Mouse (Mus musculus): Measurements from ENCODE around the gene Ccdc181.

DNA sequence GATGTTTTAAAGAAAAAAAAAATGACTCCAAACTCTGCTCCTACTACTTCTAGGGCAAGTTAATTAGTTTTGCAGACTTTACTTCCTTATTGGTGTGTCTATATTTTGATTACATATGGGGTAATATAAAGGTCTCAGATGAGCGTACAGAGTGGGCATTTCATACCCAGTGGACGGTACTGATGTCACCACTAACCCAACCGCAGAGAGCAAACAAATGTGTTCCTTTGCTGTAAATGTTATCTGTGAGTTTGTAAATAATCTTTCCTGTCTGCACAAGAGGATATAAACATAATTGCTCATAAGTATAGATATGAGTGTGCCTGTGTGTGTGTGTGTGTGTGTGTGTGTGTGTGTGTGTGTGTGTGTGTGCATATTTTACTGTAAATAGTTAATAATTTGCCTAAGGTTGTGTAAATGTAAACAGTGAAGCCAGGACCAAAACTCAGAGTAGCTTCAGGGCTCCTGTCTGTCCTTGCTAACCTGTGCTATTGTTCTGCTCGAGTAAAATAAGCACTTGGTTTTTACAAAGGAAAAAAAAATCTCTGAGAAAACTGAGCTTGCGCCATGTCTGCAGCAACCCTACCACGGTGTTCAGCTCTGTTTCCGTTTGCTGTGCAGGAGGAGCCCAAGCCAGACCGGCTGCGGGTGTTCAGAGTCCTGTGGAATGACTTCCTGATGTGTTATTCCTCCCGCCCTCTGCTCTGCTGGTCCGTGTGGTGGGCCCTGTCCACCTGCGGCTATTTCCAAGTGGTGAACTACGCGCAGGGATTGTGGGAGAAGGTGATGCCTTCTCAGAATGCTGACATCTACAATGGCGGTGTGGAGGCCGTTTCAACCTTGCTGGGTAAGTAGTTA is 15.0 kb upstream of the Ccdc181 start:
- no peak for TF ChIP-seq ETS1 (IDR thresholded peaks at IDR 0.05; ENCODE audit: low read depth, low read length)
- TF ChIP-seq POLR2AphosphoS2 (IDR thresholded peaks at IDR 0.05; ENCODE audit: low read length) = no peak
- TF ChIP-seq USF1 (IDR thresholded peaks at IDR 0.05; ENCODE audit: low read depth, low read length) = no peak
- no peak for TF ChIP-seq ELF1 (IDR thresholded peaks at IDR 0.05; ENCODE audit: low read depth, low read length)
- TF ChIP-seq CTCF (IDR thresholded peaks at IDR 0.05 in 2 of 3, conservative IDR thresholded peaks at IDR 0.05 in 1 of 3; ENCODE audit: control insufficient read depth in 1 of 3, insufficient read depth in 1 of 3, low read depth in 2 of 3, low read length in 3 of 3, poor library complexity in 1 of 3, severe bottlenecking in 1 of 3) = no peak
- TF ChIP-seq USF2 (IDR thresholded peaks at IDR 0.05; ENCODE audit: borderline replicate concordance in 1 of 2, insufficient read depth in 1 of 2, low read depth in 1 of 2, low read length in 2 of 2) = no peak
- TF ChIP-seq MYC (IDR thresholded peaks at IDR 0.05; ENCODE audit: low read depth, low read length) = no peak
- TF ChIP-seq SIN3A (IDR thresholded peaks at IDR 0.05; ENCODE audit: low read length) = no peak
- no peak for TF ChIP-seq BHLHE40 (IDR thresholded peaks at IDR 0.05; ENCODE audit: borderline replicate concordance, low read depth, low read length)
- TF ChIP-seq NRF1 (IDR thresholded peaks at IDR 0.05; ENCODE audit: insufficient read depth, low read depth, low read length, poor library complexity, severe bottlenecking) = no peak
- TF ChIP-seq MAX (IDR thresholded peaks at IDR 0.05; ENCODE audit: low read length) = no peak
- no peak for TF ChIP-seq POLR2A (IDR thresholded peaks at IDR 0.05; ENCODE audit: control insufficient read depth in 1 of 2, insufficient read depth in 1 of 2, low read depth in 1 of 2, low read length in 2 of 2, poor library complexity in 1 of 2)

Data from MEL (cell line).